8 mouse cellular contexts compared by ENCODE assay signal in the genomic region with DNA sequence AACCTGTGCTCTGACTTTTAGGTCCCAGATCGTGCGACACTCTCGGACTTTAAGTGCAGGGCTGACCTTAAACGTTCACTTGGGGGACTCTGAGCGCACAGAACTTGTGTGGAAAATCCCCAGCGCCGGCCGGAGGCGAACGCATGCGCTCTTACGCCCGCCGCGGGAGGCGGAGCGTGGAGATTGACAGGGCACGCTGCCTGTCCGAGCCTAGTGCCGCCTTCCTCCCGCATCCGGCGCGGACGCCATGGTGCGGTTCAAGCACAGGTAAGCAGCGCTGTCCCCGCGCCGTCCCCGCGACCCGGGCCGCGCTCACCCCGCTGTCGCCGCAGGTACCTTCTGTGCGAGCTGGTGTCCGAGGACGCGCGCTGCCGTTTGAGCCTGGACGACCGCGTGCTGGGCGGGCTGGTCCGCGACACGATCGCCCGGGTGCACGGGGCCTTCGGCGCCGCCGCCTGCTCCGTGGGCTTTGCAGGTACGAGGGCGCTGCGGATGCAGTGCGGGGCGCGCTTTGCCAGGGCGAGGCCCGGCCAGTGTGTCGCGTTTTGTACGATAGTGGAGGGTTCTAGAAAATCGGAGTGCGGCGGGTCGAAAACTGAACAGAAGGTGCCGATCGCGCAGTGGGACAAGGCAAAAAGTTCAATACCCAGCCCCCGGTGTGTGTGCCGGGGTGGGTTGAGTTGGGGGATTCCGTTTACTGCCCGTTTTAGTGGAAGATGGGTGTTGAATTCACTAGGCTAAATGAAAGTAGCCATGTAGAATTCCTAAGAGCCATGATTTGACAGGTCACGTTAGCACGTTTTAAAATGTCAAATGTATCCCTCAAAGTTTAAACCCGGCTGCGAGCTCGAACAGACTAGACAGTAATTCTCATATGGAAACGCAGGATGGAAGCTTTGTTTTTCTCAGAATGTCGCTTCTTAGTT. TPM values are rescaled to one million over a fixed set of nuclear protein-coding genes. Genes with fewer than 3 reads are reported as not detected.
A peak's percentile ranks its signal among the peaks of the same experiment; 100 is the strongest.
DNase-seq lines count a peak whose midpoint lies in the region; ATAC-seq lines count a peak whose summit lies in the region.

No protein-coding gene starts in this region.

- no peaks in the 10 kb centered on the region for H3K9me3 ChIP-seq in hindbrain, embryonic 13.5 days

- H3K36me3 ChIP-seq in hindbrain, embryonic 13.5 days: peaks cover 35% of the 10 kb centered on the region

- H3K27ac ChIP-seq in hindbrain, embryonic 13.5 days: peak overlapping the region; percentile 81

- peaks cover 29% of the 10 kb centered on the region for H3K27me3 ChIP-seq in hindbrain, embryonic 13.5 days

- WGBS in hindbrain, embryonic 13.5 days: under 1% methylated on average over 87 of the region's 88 CpGs

- peak overlapping the region; percentile 84 for H3K9ac ChIP-seq in hindbrain, embryonic 13.5 days

- H3K4me1 ChIP-seq in hindbrain, embryonic 13.5 days (replicated peaks): peaks cover 26% of the 10 kb centered on the region

- H3K4me2 ChIP-seq in hindbrain, embryonic 13.5 days: peak overlapping the region; percentile 93

- peak; percentile 82 for ATAC-seq in hindbrain, embryonic 13.5 days (ENCODE audit: low FRiP score)

- DNase-seq in Muller cell, postnatal 12 days (ENCODE audit: inconsistent ontology term): peak; percentile 91
- DNase-seq in cerebellum, adult 9-11 months: peak; percentile 93
- DNase-seq in frontal cortex, postnatal 10 days (ENCODE audit: low spot score in 2 of 2): peak; percentile 71 to 88
- DNase-seq in layer of hippocampus, postnatal 25 days (ENCODE audit: extremely low spot score in 1 of 2, low spot score in 1 of 2): peak; percentile 80 to 81
- DNase-seq in lung, postnatal 25 days (ENCODE audit: low spot score): peak; percentile 95
- peak; percentile 93 for DNase-seq in retina, embryonic 14.5 days (ENCODE audit: low spot score)
- peak; percentile 94 for DNase-seq in thymus, postnatal 4 days

- peak overlapping the region; percentile 85 for H3K4me3 ChIP-seq in hindbrain, embryonic 13.5 days

RNA-seq across cellular contexts. Expression of a gene that starts 2.4 kb away (rescaled TPM):
- polyA plus RNA-seq in hindbrain, embryonic 13.5 days (2015; fragmentation: Nextera tagmentation; extraction: Ambion mirVana): 103 and 105 TPM in 2 replicates
- 100 to 1,000 TPM in 1 of 2 experiments, 10 to 100 TPM in 1; 83.7 to 108 TPM for total RNA-seq in layer of hippocampus, postnatal 25 days (2021)

RNA-seq across cellular contexts. Expression of a gene that starts 34.6 kb away (rescaled TPM):
- polyA plus RNA-seq in hindbrain, embryonic 13.5 days (2015; fragmentation: Nextera tagmentation; extraction: Ambion mirVana): 156 and 160 TPM in 2 replicates
- 100 to 1,000 TPM; 252 to 257 TPM for total RNA-seq in layer of hippocampus, postnatal 25 days (2021)

RNA-seq across cellular contexts. Expression of a gene that starts 41.4 kb away (rescaled TPM):
- polyA plus RNA-seq in hindbrain, embryonic 13.5 days (2015; fragmentation: Nextera tagmentation; extraction: Ambion mirVana): 53.1 and 56.5 TPM in 2 replicates
- 10 to 100 TPM; 38.5 to 42.8 TPM for total RNA-seq in layer of hippocampus, postnatal 25 days (2021)

RNA-seq across cellular contexts. Expression of a gene that starts 43.9 kb away (rescaled TPM):
- polyA plus RNA-seq in hindbrain, embryonic 13.5 days (2015; fragmentation: Nextera tagmentation; extraction: Ambion mirVana): 12.4 and 13.0 TPM in 2 replicates
- 100 to 1,000 TPM; 118 to 121 TPM for total RNA-seq in layer of hippocampus, postnatal 25 days (2021)

Comparison
In these comparisons a context has a peak if more than half of its experiments do, and no peak if none do; other contexts are left out.
1. Peak in every context shown above with its lines: DNase-seq, ATAC-seq, H3K4me3 ChIP-seq and H3K27ac ChIP-seq.